Mouse (Mus musculus): ENCODE results near the gene Pnpla2. TPM values are rescaled to one million over a fixed set of nuclear protein-coding genes. Genes with fewer than 3 reads are reported as not detected.
A peak's percentile ranks its signal among the peaks of the same experiment; 100 is the strongest.

Pnpla2 gene
- polyA plus RNA-seq, 1 experiment: 21.3 TPM

GRCm38 (mm10) chr7:141497600-141497999, 42.6 kb downstream of the Pnpla2 start:
- no peak for TF ChIP-seq CTCF (IDR thresholded peaks at IDR 0.05; ENCODE audit: control insufficient read depth, insufficient read depth, low read length)
- no peak for TF ChIP-seq POLR2A (IDR thresholded peaks at IDR 0.05; ENCODE audit: borderline replicate concordance, control insufficient read depth, low read depth, low read length)
- H3K4me3 ChIP-seq (replicated peaks; ENCODE audit: control insufficient read depth, low read depth, low read length): no peak overlapping the region
- H3K27ac ChIP-seq (ENCODE audit: control insufficient read depth, insufficient read depth, low read depth, low read length, poor library complexity): no peak overlapping the region
- WGBS: 69% methylated on average over 3 of the region's 3 CpGs
- H3K4me1 ChIP-seq (ENCODE audit: control insufficient read depth, insufficient read depth, low read length): peaks cover 4% of the 10 kb centered on the region

DNA sequence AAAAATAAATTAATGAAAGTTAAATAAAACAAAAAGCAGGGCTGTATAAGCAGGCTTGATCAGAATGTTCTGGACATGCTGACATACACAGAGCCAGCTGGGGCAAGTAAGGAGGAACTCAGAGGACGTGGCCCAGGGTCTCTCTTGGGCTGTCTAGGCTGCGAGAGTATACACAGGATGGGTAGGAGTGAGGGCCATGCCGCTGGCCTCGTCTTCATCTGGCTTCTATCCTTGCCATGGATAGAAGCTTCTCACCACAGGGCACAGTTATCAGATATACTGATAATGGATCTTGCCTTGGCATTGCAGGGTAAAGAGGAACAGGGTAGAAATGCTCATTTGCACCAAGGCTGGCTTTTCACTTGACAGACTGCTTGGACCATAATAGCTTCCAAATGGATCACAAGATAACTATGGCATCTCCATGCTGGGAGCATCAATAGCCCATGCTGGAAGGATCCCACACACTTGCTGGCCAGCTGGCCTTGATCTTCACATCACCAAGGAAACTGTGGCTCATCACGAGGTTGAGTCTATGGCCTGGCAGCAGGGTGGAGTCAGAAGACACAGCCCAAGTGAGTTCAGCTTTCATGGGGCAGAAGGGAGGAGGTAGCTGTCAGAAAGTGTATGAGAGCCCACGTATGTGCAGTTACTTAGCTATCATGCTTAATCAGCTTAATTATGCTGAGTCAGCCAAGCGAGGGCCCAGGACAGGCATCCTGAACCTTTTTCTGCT, 47.0 kb downstream of the Pnpla2 start:
- Histone ChIP-seq H3K4me3 (replicated peaks; ENCODE audit: control insufficient read depth, low read depth, low read length) (no peak overlapping the region), H3K4me1 (ENCODE audit: control insufficient read depth, insufficient read depth, low read length) (peaks cover 4% of the 10 kb centered on the region), H3K27ac (ENCODE audit: control insufficient read depth, insufficient read depth, low read depth, low read length, poor library complexity) (no peak overlapping the region)
- WGBS: 82% methylated on average over 7 of the region's 7 CpGs
- no peak for TF ChIP-seq CTCF (IDR thresholded peaks at IDR 0.05; ENCODE audit: control insufficient read depth, insufficient read depth, low read length)
- TF ChIP-seq POLR2A (IDR thresholded peaks at IDR 0.05; ENCODE audit: borderline replicate concordance, control insufficient read depth, low read depth, low read length): no peak

DNA sequence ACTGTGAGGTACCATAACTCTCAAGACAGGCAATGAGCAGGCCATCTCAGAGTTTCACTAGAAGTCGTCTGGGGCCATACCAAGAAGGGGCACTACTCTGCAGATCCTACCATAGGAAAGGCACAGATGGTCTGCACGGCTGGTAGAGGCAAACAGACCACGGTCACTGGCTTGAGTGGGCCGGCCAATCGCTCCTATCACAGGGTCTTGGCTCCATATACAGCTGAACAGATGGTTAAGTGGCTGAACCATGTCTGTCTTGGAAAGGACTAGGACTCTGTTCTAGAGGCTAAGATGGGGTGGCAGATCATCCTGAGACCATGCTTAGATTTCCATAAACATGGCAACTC, 47.5 kb downstream of the Pnpla2 start:
- H3K4me3 ChIP-seq (replicated peaks; ENCODE audit: control insufficient read depth, low read depth, low read length): no peak overlapping the region
- TF ChIP-seq CTCF (IDR thresholded peaks at IDR 0.05; ENCODE audit: control insufficient read depth, insufficient read depth, low read length): no peak
- no peak for TF ChIP-seq POLR2A (IDR thresholded peaks at IDR 0.05; ENCODE audit: borderline replicate concordance, control insufficient read depth, low read depth, low read length)
- H3K4me1 ChIP-seq (ENCODE audit: control insufficient read depth, insufficient read depth, low read length): peaks cover 4% of the 10 kb centered on the region
- WGBS: 94% methylated on average over 5 of the region's 5 CpGs
- no peak overlapping the region for H3K27ac ChIP-seq (ENCODE audit: control insufficient read depth, insufficient read depth, low read depth, low read length, poor library complexity)

GRCm38 (mm10) chr7:141506278-141506677, 51.3 kb downstream of the Pnpla2 start:
- peaks cover 4% of the 10 kb centered on the region for H3K4me1 ChIP-seq (ENCODE audit: control insufficient read depth, insufficient read depth, low read length)
- H3K4me3 ChIP-seq (replicated peaks; ENCODE audit: control insufficient read depth, low read depth, low read length): peak overlapping the region; percentile 54
- H3K27ac ChIP-seq (ENCODE audit: control insufficient read depth, insufficient read depth, low read depth, low read length, poor library complexity): peak overlapping the region; percentile 36
- TF ChIP-seq POLR2A (IDR thresholded peaks at IDR 0.05; ENCODE audit: borderline replicate concordance, control insufficient read depth, low read depth, low read length) (no peak), CTCF (IDR thresholded peaks at IDR 0.05; ENCODE audit: control insufficient read depth, insufficient read depth, low read length) (no peak)
- 89% methylated on average over 2 of the region's 2 CpGs for WGBS

- Histone ChIP-seq H3K4me3 (replicated peaks; ENCODE audit: control insufficient read depth, low read depth, low read length) (no peak overlapping the region), H3K4me1 (ENCODE audit: control insufficient read depth, insufficient read depth, low read length) (no peaks in the 10 kb centered on the region), H3K27ac (ENCODE audit: control insufficient read depth, insufficient read depth, low read depth, low read length, poor library complexity) (no peak overlapping the region)
- no peak for TF ChIP-seq POLR2A (IDR thresholded peaks at IDR 0.05; ENCODE audit: borderline replicate concordance, control insufficient read depth, low read depth, low read length)
- no peak for TF ChIP-seq CTCF (IDR thresholded peaks at IDR 0.05; ENCODE audit: control insufficient read depth, insufficient read depth, low read length)
Observed at GRCm38 (mm10) chr7:141508160-141508559, 53.2 kb downstream of the Pnpla2 start.

- no peaks in the 10 kb centered on the region for H3K4me1 ChIP-seq (ENCODE audit: control insufficient read depth, insufficient read depth, low read length)
- WGBS: 93% methylated on average over 5 of the region's 5 CpGs
- H3K27ac ChIP-seq (ENCODE audit: control insufficient read depth, insufficient read depth, low read depth, low read length, poor library complexity): no peak overlapping the region
- TF ChIP-seq POLR2A (IDR thresholded peaks at IDR 0.05; ENCODE audit: borderline replicate concordance, control insufficient read depth, low read depth, low read length) (no peak), CTCF (IDR thresholded peaks at IDR 0.05; ENCODE audit: control insufficient read depth, insufficient read depth, low read length) (no peak)
- H3K4me3 ChIP-seq (replicated peaks; ENCODE audit: control insufficient read depth, low read depth, low read length): no peak overlapping the region
Observed at GRCm38 (mm10) chr7:141510196-141510595, 55.2 kb downstream of the Pnpla2 start.

Other genes with a start within 250 kb of the Pnpla2 start
- gene Lmntd2, start 241.1 kb upstream of the Pnpla2 start, polyA plus RNA-seq (2011; ENCODE audit: insufficient read depth, insufficient read length, low replicate concordance, missing spikeins): 0.47 and 1.9 TPM in 2 replicates
- gene Rassf7, start 239.3 kb upstream of the Pnpla2 start, polyA plus RNA-seq (2011; ENCODE audit: insufficient read depth, insufficient read length, low replicate concordance, missing spikeins): 10.1 and 17.9 TPM in 2 replicates
- gene Phrf1, start 226.4 kb upstream of the Pnpla2 start, polyA plus RNA-seq (2011; ENCODE audit: insufficient read depth, insufficient read length, low replicate concordance, missing spikeins): 76.7 and 130 TPM in 2 replicates
- gene Irf7, start 188.7 kb upstream of the Pnpla2 start, polyA plus RNA-seq (2011; ENCODE audit: insufficient read depth, insufficient read length, low replicate concordance, missing spikeins): 37.9 and 60.3 TPM in 2 replicates
- not detected in 2 replicates for gene Cdhr5, start 178.4 kb upstream of the Pnpla2 start, polyA plus RNA-seq (2011; ENCODE audit: insufficient read depth, insufficient read length, low replicate concordance, missing spikeins)
- gene Sct, start 176.1 kb upstream of the Pnpla2 start, polyA plus RNA-seq (2011; ENCODE audit: insufficient read depth, insufficient read length, low replicate concordance, missing spikeins): not detected in 2 replicates
- not detected in 2 replicates for gene Drd4, start 163.2 kb upstream of the Pnpla2 start, polyA plus RNA-seq (2011; ENCODE audit: insufficient read depth, insufficient read length, low replicate concordance, missing spikeins)
- gene Deaf1, start 127.5 kb upstream of the Pnpla2 start, polyA plus RNA-seq (2011; ENCODE audit: insufficient read depth, insufficient read length, low replicate concordance, missing spikeins): 49.1 and 51.4 TPM in 2 replicates
- 23.5 and 33.0 TPM in 2 replicates for gene Tmem80, start 127.5 kb upstream of the Pnpla2 start, polyA plus RNA-seq (2011; ENCODE audit: insufficient read depth, insufficient read length, low replicate concordance, missing spikeins)
- 0.57 and 0.79 TPM in 2 replicates for gene Eps8l2, start 116.3 kb upstream of the Pnpla2 start, polyA plus RNA-seq (2011; ENCODE audit: insufficient read depth, insufficient read length, low replicate concordance, missing spikeins)
- 324 and 522 TPM in 2 replicates for gene Taldo1, start 63.0 kb upstream of the Pnpla2 start, polyA plus RNA-seq (2011; ENCODE audit: insufficient read depth, insufficient read length, low replicate concordance, missing spikeins)
- gene Gatd1, start 41.1 kb upstream of the Pnpla2 start, polyA plus RNA-seq (2011; ENCODE audit: insufficient read depth, insufficient read length, low replicate concordance, missing spikeins): 26.2 and 33.6 TPM in 2 replicates
- gene Cend1, start 25.7 kb upstream of the Pnpla2 start, polyA plus RNA-seq (2011; ENCODE audit: insufficient read depth, insufficient read length, low replicate concordance, missing spikeins): 3.4 TPM in 1 of 2 replicates, not detected in the other
- 18.1 and 30.3 TPM in 2 replicates for gene Slc25a22, start 17.3 kb upstream of the Pnpla2 start, polyA plus RNA-seq (2011; ENCODE audit: insufficient read depth, insufficient read length, low replicate concordance, missing spikeins)
- gene Pidd1, start 11.2 kb upstream of the Pnpla2 start, polyA plus RNA-seq (2011; ENCODE audit: insufficient read depth, insufficient read length, low replicate concordance, missing spikeins): 19.4 and 39.6 TPM in 2 replicates
- gene Rplp2, start 7.8 kb upstream of the Pnpla2 start, polyA plus RNA-seq (2011; ENCODE audit: insufficient read depth, insufficient read length, low replicate concordance, missing spikeins): 2,580 and 2,615 TPM in 2 replicates
- 12.4 and 20.7 TPM in 2 replicates for gene Cracr2b, start 5.9 kb downstream of the Pnpla2 start, polyA plus RNA-seq (2011; ENCODE audit: insufficient read depth, insufficient read length, low replicate concordance, missing spikeins)
- gene Cd151, start 12.2 kb downstream of the Pnpla2 start, polyA plus RNA-seq (2011; ENCODE audit: insufficient read depth, insufficient read length, low replicate concordance, missing spikeins): 22.5 and 34.2 TPM in 2 replicates
- 5.0 and 7.9 TPM in 2 replicates for gene Polr2l, start 19.9 kb downstream of the Pnpla2 start, polyA plus RNA-seq (2011; ENCODE audit: insufficient read depth, insufficient read length, low replicate concordance, missing spikeins)
- gene Tspan4, start 20.0 kb downstream of the Pnpla2 start, polyA plus RNA-seq (2011; ENCODE audit: insufficient read depth, insufficient read length, low replicate concordance, missing spikeins): 13.2 and 16.4 TPM in 2 replicates
- 5.5 and 10.9 TPM in 2 replicates for gene Chid1, start 84.7 kb downstream of the Pnpla2 start, polyA plus RNA-seq (2011; ENCODE audit: insufficient read depth, insufficient read length, low replicate concordance, missing spikeins)
- 38.8 and 59.9 TPM in 2 replicates for gene Ap2a2, start 107.0 kb downstream of the Pnpla2 start, polyA plus RNA-seq (2011; ENCODE audit: insufficient read depth, insufficient read length, low replicate concordance, missing spikeins)
- 0.25 TPM in 1 of 2 replicates, not detected in the other for gene Muc6, start 200.1 kb downstream of the Pnpla2 start, polyA plus RNA-seq (2011; ENCODE audit: insufficient read depth, insufficient read length, low replicate concordance, missing spikeins)
- gene Muc2, start 235.1 kb downstream of the Pnpla2 start, polyA plus RNA-seq (2011; ENCODE audit: insufficient read depth, insufficient read length, low replicate concordance, missing spikeins): 0.75 TPM in 1 of 2 replicates, not detected in the other

All from bone marrow, adult 2 months (tissue).